Mouse (Mus musculus) v-Abl transformed pro-B cells (cell line): ENCODE data around the gene Hhat.

Experiments used
- in situ Hi-C, 2 experiments: fragments of 400-800 bp; cut with MboI; formaldehyde crosslinking; loops; one replicate each; pipeline ENCODE4 v1.15.1; 2025; ENCODE audit not compliant: unreplicated experiment in 2 of 2

Hhat gene

GRCm38 (mm10) chr1:192595426-192595825 lies 175.6 kb downstream of the Hhat start:
- in situ Hi-C loops, result loop anchor here (10.0 to 25.0 kb wide), 2 partner anchors 491 to 758 kb away; no protein-coding TSS in a partner anchor

GRCm38 (mm10) chr1:192593492-192593891 lies 177.5 kb downstream of the Hhat start:
- in situ Hi-C loops, result loop anchor here (10.0 to 25.0 kb wide), 2 partner anchors 489 to 756 kb away; no protein-coding TSS in a partner anchor

- in situ Hi-C loops, result loop anchor here in 1 of 2 experiments (25.0 kb wide), 1 partner anchor 750 kb away; no protein-coding TSS in a partner anchor
Measured at GRCm38 (mm10) chr1:192587451-192587850, 183.6 kb downstream of the Hhat start.

DNA sequence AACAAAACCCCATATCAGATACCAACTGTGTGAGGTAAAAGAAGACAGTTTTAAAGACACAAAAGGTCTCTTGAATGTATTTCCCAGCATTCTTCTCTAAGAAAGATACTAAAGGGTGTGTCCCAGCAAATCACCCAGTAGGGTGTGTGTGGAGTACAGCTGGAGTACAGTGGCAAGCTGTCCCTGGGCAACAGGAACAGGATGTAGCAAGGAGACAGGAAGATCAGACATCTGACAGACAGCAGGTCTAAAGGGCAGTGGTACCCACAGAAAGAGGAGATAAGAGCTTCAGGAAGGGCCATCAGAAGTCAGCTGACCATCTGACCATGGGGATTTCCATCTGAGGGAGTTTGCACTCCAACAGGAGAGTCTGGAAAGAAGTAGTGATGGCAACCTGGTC lies 185.7 kb downstream of the Hhat start:
- in situ Hi-C loops, result loop anchor here in 1 of 2 experiments (25.0 kb wide), 1 partner anchor 748 kb away; no protein-coding TSS in a partner anchor

DNA sequence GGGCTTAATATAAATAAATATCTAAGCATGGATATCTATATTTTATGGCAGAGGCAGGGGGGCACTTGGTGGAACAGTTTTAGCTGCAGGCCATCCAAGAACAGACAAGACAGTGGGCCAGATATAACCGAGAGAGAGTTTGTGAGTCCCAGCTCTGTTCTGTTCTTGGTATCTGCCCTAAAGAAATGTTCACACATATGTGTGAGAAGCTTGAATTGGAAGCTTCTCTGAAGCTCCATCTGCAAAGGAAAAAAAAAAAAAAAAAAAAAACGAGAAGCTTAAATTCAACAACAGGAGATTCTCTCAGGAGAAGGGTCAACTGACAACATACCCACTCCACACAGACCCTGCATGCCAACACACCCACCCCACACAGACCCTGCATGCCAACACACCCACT lies 188.1 kb downstream of the Hhat start:
- in situ Hi-C loops, result loop anchor here in 1 of 2 experiments (25.0 kb wide), 1 partner anchor 746 kb away; no protein-coding TSS in a partner anchor

- in situ Hi-C loops, result no loop called here
Measured at GRCm38 (mm10) chr1:192564691-192565090, 206.3 kb downstream of the Hhat start.

DNA sequence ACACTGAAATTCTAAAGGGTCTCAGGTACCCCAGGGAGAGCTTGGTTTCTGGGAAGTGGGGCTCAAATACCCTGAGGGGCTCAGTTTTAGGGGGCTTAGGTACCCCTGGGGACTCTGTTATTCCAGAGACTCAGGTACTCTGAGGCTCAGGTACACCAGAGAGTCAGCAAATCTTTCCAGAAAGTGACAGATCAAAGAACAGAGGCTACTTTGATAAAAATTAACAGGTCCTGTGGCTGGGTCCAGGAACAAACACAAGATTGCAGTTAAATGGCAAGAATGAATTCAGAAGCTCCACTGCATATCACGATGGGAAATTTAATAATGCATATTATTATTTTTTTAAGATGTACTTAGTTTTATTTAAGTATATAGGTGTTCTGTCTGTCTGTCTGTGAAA lies 211.7 kb downstream of the Hhat start:
- in situ Hi-C loops, result no loop called here

DNA sequence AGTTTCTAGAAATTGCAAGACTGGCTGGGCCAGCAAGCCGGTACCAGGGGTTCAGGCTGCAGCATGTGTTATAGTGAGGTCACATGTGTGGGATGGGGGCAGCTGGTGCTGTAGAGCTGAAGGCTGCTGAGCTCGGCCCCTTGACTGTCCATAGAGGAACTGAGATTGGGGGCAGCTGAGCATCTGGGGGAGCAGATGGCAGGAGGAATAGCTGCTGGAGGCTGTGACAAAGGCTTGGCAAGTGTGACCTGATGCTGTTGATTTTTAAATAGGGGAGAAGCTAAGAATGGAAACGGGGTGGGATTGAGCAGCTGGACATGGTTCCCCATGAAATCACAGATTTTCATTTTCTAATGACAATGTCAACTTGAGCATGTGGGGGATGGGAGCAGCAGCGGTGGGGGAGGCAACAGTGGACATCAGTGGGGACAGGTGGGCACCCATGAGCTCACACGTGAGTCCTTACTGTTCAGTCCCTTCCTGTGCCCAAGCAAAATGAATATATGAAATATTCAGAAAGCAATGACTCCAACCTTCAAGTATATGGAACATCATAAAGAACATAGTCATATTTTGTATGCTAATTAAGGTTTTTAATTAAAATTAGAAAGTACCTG lies 212.9 kb downstream of the Hhat start:
- in situ Hi-C loops, result no loop called here

DNA sequence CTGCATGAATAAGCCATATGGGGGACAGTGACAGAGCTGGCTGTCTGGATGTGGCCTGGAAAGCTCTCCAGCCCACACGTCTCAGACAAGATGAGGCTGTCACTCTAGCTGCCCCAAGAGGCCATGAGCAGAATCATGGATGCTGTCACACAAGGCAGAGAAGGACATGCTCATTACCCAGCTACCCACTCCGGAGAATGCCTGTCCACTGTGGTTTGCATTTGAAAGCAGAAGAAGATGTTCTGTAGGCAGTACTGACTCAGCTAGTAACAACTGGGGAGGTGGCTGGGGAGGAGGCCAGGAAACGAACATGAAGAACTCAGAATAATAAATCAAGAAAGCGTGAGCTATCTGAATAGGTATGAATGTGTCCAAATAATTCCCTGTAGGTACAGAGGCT lies 215.5 kb downstream of the Hhat start:
- in situ Hi-C loops, result no loop called here

DNA sequence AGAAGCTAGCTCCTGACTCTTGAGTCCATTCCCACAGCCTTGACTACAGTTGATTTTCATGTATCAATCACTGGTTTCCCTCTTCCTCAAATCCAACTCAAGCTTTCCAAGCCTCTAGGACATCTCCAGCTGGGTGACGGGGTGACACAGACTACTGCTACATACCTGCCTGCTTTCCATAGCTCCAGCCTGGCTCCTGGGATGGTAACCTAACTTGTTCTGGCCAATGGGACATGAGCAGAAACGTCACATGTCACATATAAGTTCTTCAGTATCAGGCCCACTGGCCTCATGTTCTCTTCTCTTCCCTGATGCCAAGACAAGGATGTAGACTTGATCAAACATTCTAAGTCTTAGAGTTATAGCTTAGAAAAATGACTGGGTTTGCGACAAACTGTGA lies 220.5 kb downstream of the Hhat start:
- in situ Hi-C loops, result no loop called here

- in situ Hi-C loops, result no loop called here
Measured at GRCm38 (mm10) chr1:192546843-192547242, 224.2 kb downstream of the Hhat start.

GRCm38 (mm10) chr1:192544901-192545300 lies 226.1 kb downstream of the Hhat start:
- in situ Hi-C loops, result no loop called here

GRCm38 (mm10) chr1:192544091-192544490 lies 226.9 kb downstream of the Hhat start:
- in situ Hi-C loops, result no loop called here

GRCm38 (mm10) chr1:192543686-192544085 lies 227.3 kb downstream of the Hhat start:
- in situ Hi-C loops, result no loop called here

- in situ Hi-C loops, result no loop called here
Measured at GRCm38 (mm10) chr1:192542093-192542492, 228.9 kb downstream of the Hhat start.

DNA sequence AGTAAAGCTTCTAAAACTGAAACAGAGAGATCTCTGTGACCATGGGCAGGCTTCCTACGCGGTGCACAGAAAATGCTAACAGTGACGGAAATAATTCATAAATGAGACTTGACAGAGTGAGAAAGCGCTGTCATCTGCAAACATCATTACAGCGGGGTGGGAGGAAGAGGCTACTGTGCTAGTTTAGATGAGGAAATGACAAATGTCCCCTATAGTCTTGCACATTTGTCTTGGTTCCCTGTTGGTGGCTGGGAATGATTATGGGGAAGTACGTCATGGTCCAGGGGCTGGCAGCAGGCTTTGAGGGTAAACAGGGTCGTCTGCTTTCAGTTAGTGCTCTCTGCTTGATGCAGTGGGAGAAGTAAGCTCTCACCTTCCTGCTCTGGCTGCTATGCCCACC lies 233.9 kb downstream of the Hhat start:
- in situ Hi-C loops, result no loop called here

- in situ Hi-C loops, result no loop called here
Measured at GRCm38 (mm10) chr1:192536440-192536839, 234.6 kb downstream of the Hhat start.

DNA sequence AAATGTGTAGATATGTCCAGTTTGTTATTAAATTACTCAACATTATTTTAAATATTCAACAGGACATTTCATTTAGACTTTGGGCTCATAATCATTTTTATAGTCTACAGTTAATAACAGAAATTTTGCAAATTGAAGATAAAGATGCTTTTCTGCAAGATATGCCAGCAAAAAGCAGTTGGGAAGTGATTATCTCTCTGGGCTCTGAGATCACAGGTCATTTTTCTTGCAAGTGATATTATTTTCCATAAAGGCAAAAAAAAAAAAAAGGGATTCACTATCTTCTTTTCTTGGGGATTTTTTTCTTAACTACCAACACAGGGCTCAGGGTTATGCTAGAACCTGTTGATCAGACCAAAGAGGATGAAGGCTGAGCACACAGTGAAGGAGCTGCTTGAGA lies 238.0 kb downstream of the Hhat start:
- in situ Hi-C loops, result no loop called here

GRCm38 (mm10) chr1:192532212-192532611 lies 238.8 kb downstream of the Hhat start:
- in situ Hi-C loops, result no loop called here

GRCm38 (mm10) chr1:192531490-192532146 lies 239.4 kb downstream of the Hhat start:
- in situ Hi-C loops, result no loop called here

GRCm38 (mm10) chr1:192525711-192526350 lies 245.2 kb downstream of the Hhat start:
- in situ Hi-C loops, result no loop called here
